Mouse (Mus musculus) intestine, embryonic 16.5 days (tissue): ENCODE data around the gene Ttc7b. TPM values are rescaled to one million over a fixed set of nuclear protein-coding genes. Genes with fewer than 3 reads are reported as not detected.
A peak's percentile ranks its signal among the peaks of the same experiment; 100 is the strongest.

ENCODE experiments used
- ATAC-seq: fragments of 200-750 bp; cut with Nextera tagmentation; 2 replicates; pipeline ENCODE4 v1.8.0; 2017; ENCODE audit warnings: moderate TSS enrichment, moderate library complexity
- H3K27ac ChIP-seq: fragments of 300-500 bp; sonication (generic); 2 replicates; pipeline ENCODE4 v1.5.1; 2014; ENCODE audit warnings: mild to moderate bottlenecking, low read length
- H3K27me3 ChIP-seq: fragments of 300-500 bp; sonication (generic); replicated peaks from 2 replicates; pipeline ENCODE4 v1.6.1; 2014; ENCODE audit warnings: low read length, control low read depth, mixed read lengths; ENCODE audit not compliant: control insufficient read depth, insufficient read depth
- H3K36me3 ChIP-seq: fragments of 300-500 bp; sonication (generic); 2 replicates; pipeline ENCODE4 v1.6.1; 2014; ENCODE audit warnings: low read length, control low read depth; ENCODE audit not compliant: control insufficient read depth, insufficient read depth
- H3K4me1 ChIP-seq: fragments of 300-500 bp; sonication (generic); 2 replicates; pipeline ENCODE4 v1.6.1; 2014; ENCODE audit warnings: low read length, control low read depth, mixed read lengths; ENCODE audit not compliant: control insufficient read depth, insufficient read depth
- H3K4me2 ChIP-seq: fragments of 300-500 bp; sonication (generic); 2 replicates; pipeline ENCODE4 v1.6.1; 2014; ENCODE audit warnings: low read depth, low read length, control low read depth
- H3K4me3 ChIP-seq: fragments of 300-500 bp; sonication (generic); 2 replicates; pipeline ENCODE4 v1.5.1; 2014; ENCODE audit warnings: mild to moderate bottlenecking, low read length
- H3K9ac ChIP-seq: fragments of 300-500 bp; sonication (generic); 2 replicates; pipeline ENCODE4 v1.6.1; 2014; ENCODE audit warnings: low read depth, low read length
- H3K9me3 ChIP-seq: fragments of 300-500 bp; sonication (generic); 2 replicates; pipeline ENCODE4 v1.6.1; 2016; ENCODE audit warnings: low read length, control low read depth; ENCODE audit not compliant: control insufficient read depth
- whole genome bisulfite sequencing: fragments of 180-500 bp; shearing (Covaris S2); extraction: QIAGEN DNeasy Blood & Tissue Kit; methylation state at CpG from one replicate; pipeline ENCODE4 v1.1.7; 2014; 5-methylcytosine and 5-hydroxymethylcytosine counted together
- polyA plus RNA-seq: library from polyadenylated mRNA; unstranded; fragments of >200 nt; fragmentation: Nextera tagmentation; extraction: Ambion mirVana; gene quantifications from 2 replicates; pipeline ENCODE4 v1.2.1, GENCODE M21; 2015

Gene Ttc7b
- polyA plus RNA-seq, 1 experiment from 2014 or later = 2.4 TPM

GRCm38 (mm10) chr12:100425028-100425427 is 95.6 kb downstream of the Ttc7b start:
- WGBS = 96% methylated on average over 6 of the region's 6 CpGs

GRCm38 (mm10) chr12:100422286-100422820 is 98.3 kb downstream of the Ttc7b start:
- Histone ChIP-seq H3K9ac (no peak overlapping the region), H3K9me3 (no peaks in the 10 kb centered on the region), H3K27ac (peak overlapping the region; percentile 16; the same call in 1 of the 2 replicates), H3K27me3 (no peaks in the 10 kb centered on the region), H3K4me2 (no peak overlapping the region), H3K36me3 (no peaks in the 10 kb centered on the region), H3K4me1 (peaks cover 10% of the 10 kb centered on the region), H3K4me3 (no peak overlapping the region)
- 58% methylated on average over 6 of the region's 6 CpGs for WGBS
- peak; percentile 81 for ATAC-seq

More at GRCm38 (mm10) chr12:100425028-100425427, 95.6 kb downstream of the Ttc7b start:
- Histone ChIP-seq H3K9ac (no peak overlapping the region), H3K9me3 (no peaks in the 10 kb centered on the region), H3K4me3 (no peak overlapping the region), H3K36me3 (no peaks in the 10 kb centered on the region), H3K27me3 (no peaks in the 10 kb centered on the region), H3K4me1 (peaks cover 6% of the 10 kb centered on the region), H3K4me2 (no peak overlapping the region), H3K27ac (no peak overlapping the region)
- no peak for ATAC-seq

- Histone ChIP-seq H3K27ac (no peak overlapping the region), H3K4me1 (peaks cover 10% of the 10 kb centered on the region), H3K27me3 (no peaks in the 10 kb centered on the region), H3K9ac (no peak overlapping the region), H3K4me3 (no peak overlapping the region), H3K9me3 (no peaks in the 10 kb centered on the region), H3K36me3 (no peaks in the 10 kb centered on the region), H3K4me2 (no peak overlapping the region)
- 64% methylated on average over 6 of the region's 6 CpGs for WGBS
- ATAC-seq = no peak
Observed at GRCm38 (mm10) chr12:100421538-100421937, 99.1 kb downstream of the Ttc7b start.

GRCm38 (mm10) chr12:100420903-100421302 is 99.7 kb downstream of the Ttc7b start:
- H3K27me3 ChIP-seq = no peaks in the 10 kb centered on the region
- no peak overlapping the region for H3K27ac ChIP-seq
- WGBS = 85% methylated on average over 6 of the region's 6 CpGs
- ATAC-seq = no peak
- no peaks in the 10 kb centered on the region for H3K36me3 ChIP-seq
- H3K9ac ChIP-seq = no peak overlapping the region
- no peaks in the 10 kb centered on the region for H3K9me3 ChIP-seq
- H3K4me2 ChIP-seq = no peak overlapping the region
- H3K4me3 ChIP-seq = no peak overlapping the region
- H3K4me1 ChIP-seq = peaks cover 10% of the 10 kb centered on the region

- H3K4me3 ChIP-seq = no peak overlapping the region
- peak; percentile 51; the same call in 1 of the 2 replicates for ATAC-seq
- peaks cover 10% of the 10 kb centered on the region for H3K4me1 ChIP-seq
- H3K4me2 ChIP-seq = no peak overlapping the region
- H3K27me3 ChIP-seq = no peaks in the 10 kb centered on the region
- 63% methylated on average over 9 of the region's 9 CpGs for WGBS
- H3K27ac ChIP-seq = no peak overlapping the region
- no peak overlapping the region for H3K9ac ChIP-seq
- no peaks in the 10 kb centered on the region for H3K36me3 ChIP-seq
- H3K9me3 ChIP-seq = no peaks in the 10 kb centered on the region
Observed at GRCm38 (mm10) chr12:100419946-100420874, 100.4 kb downstream of the Ttc7b start.

- Histone ChIP-seq H3K27me3 (no peaks in the 10 kb centered on the region), H3K9me3 (no peaks in the 10 kb centered on the region; the same call in 1 of the 2 replicates), H3K4me3 (no peak overlapping the region), H3K9ac (no peak overlapping the region), H3K4me1 (0 out of 2 replicates have a peak, but pooled peaks cover 4% of the 10 kb centered on the region), H3K27ac (no peak overlapping the region), H3K36me3 (no peaks in the 10 kb centered on the region), H3K4me2 (no peak overlapping the region)
- WGBS = 67% methylated on average over 6 of the region's 6 CpGs
- no peak for ATAC-seq
Observed at GRCm38 (mm10) chr12:100415802-100416201, 104.8 kb downstream of the Ttc7b start.

- H3K27me3 ChIP-seq = no peaks in the 10 kb centered on the region
- no peak overlapping the region for H3K27ac ChIP-seq
- ATAC-seq = 0 out of 2 replicates have a peak, but pooled peaks have one; percentile 50
- no peak overlapping the region for H3K4me3 ChIP-seq
- no peak overlapping the region for H3K4me2 ChIP-seq
- H3K9ac ChIP-seq = no peak overlapping the region
- no peaks in the 10 kb centered on the region for H3K36me3 ChIP-seq
- H3K4me1 ChIP-seq = 0 out of 2 replicates have a peak, but pooled peaks cover 2% of the 10 kb centered on the region
- WGBS = 62% methylated on average over 14 of the region's 14 CpGs
- no peaks in the 10 kb centered on the region; the same call in 1 of the 2 replicates for H3K9me3 ChIP-seq
Observed at GRCm38 (mm10) chr12:100414717-100415398, 105.8 kb downstream of the Ttc7b start.

- H3K9me3 ChIP-seq = no peaks in the 10 kb centered on the region
- 86% methylated on average over 11 of the region's 11 CpGs for WGBS
- H3K27ac ChIP-seq = no peak overlapping the region
- H3K4me1 ChIP-seq = peaks cover 21% of the 10 kb centered on the region
- no peak overlapping the region for H3K4me3 ChIP-seq
- no peaks in the 10 kb centered on the region for H3K27me3 ChIP-seq
- no peak overlapping the region for H3K4me2 ChIP-seq
- no peaks in the 10 kb centered on the region for H3K36me3 ChIP-seq
- H3K9ac ChIP-seq = no peak overlapping the region
- ATAC-seq = no peak
Observed at GRCm38 (mm10) chr12:100408714-100409113, 111.9 kb downstream of the Ttc7b start.

GRCm38 (mm10) chr12:100408143-100408542 is 112.5 kb downstream of the Ttc7b start:
- Histone ChIP-seq H3K36me3 (no peaks in the 10 kb centered on the region), H3K4me1 (peaks cover 21% of the 10 kb centered on the region), H3K27ac (0 out of 2 replicates have a peak overlapping the region, but pooled peaks have one; percentile 41), H3K9me3 (no peaks in the 10 kb centered on the region), H3K4me3 (no peak overlapping the region), H3K9ac (no peak overlapping the region), H3K4me2 (no peak overlapping the region), H3K27me3 (no peaks in the 10 kb centered on the region)
- no peak for ATAC-seq
- 73% methylated on average over 8 of the region's 8 CpGs for WGBS
